Mouse (Mus musculus) spleen, postnatal 36 days (tissue): ENCODE data around the gene Slc7a7.

ENCODE experiments used
- DNase-seq, 2 experiments: peaks; one replicate each; pipeline ENCODE4 v3.0.0; 2022; ENCODE audit warnings: low spot score in 2 of 2, mixed read lengths in 1 of 2

Slc7a7 gene

DNA sequence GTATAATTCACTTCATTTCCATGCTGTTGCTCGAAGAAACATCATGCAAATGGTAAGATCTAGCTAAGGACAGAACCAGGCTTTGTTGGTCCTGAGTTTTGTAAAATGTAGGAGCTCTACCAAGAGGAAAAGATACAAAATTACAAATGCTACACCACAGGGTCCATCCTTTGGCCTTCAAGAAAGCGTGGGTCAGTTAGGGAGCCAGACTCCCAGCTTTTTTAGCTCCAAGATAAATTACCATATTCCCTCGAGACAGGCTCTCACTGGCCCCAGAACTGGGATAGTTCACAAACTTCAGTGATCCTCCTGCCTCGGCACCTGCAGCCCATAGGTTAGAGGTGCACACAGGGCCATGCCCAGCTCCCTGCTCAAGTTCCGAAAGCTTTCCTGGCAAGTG lies 93.1 kb downstream of the Slc7a7 start:
- DNase-seq: no peak

GRCm38 (mm10) chr14:54321556-54322376 lies 95.8 kb downstream of the Slc7a7 start:
- no peak for DNase-seq
